Mouse (Mus musculus) MEL (cell line): ENCODE measurements at regions not wholly inside any gene's neighbourhood (a gene's known extent, or its start where the extent isn't known, plus 50 kb on each side); places are given as distances from the start of the nearest gene placed in this dataset.

Source experiments
- CTCF ChIP-seq, 3 experiments: IDR thresholded peaks in 2 of 3; conservative IDR thresholded peaks in 1 of 3; 2 replicates each; pipeline ENCODE4 v1.5.1; 2011 to 2012; ENCODE audit warnings: low read length in 3 of 3, low read depth in 2 of 3, mild to moderate bottlenecking in 2 of 3, improper control_type of control experiment in 1 of 3, inconsistent platforms in 1 of 3, mixed read lengths in 1 of 3, moderate library complexity in 1 of 3; ENCODE audit not compliant: control insufficient read depth in 1 of 3, insufficient read depth in 1 of 3, poor library complexity in 1 of 3, severe bottlenecking in 1 of 3
- POLR2A ChIP-seq, 2 experiments: IDR thresholded peaks; 2 replicates each; pipeline ENCODE4 v1.6.1; 2011 to 2012; ENCODE audit warnings: low read length in 2 of 2, mild to moderate bottlenecking in 2 of 2, control low read depth in 1 of 2, improper control_type of control experiment in 1 of 2, low read depth in 1 of 2, moderate library complexity in 1 of 2; ENCODE audit not compliant: control insufficient read depth in 1 of 2, insufficient read depth in 1 of 2, poor library complexity in 1 of 2

GRCm38 (mm10) chr19:33022839-33023428 lies 265.6 kb downstream of the Pten start:
- no peak for TF ChIP-seq CTCF (IDR thresholded peaks at IDR 0.05 in 2 of 3, conservative IDR thresholded peaks at IDR 0.05 in 1 of 3; ENCODE audit: control insufficient read depth in 1 of 3, insufficient read depth in 1 of 3, low read depth in 2 of 3, low read length in 3 of 3, poor library complexity in 1 of 3, severe bottlenecking in 1 of 3)
- TF ChIP-seq POLR2A (IDR thresholded peaks at IDR 0.05; ENCODE audit: control insufficient read depth in 1 of 2, insufficient read depth in 1 of 2, low read depth in 1 of 2, low read length in 2 of 2, poor library complexity in 1 of 2) = no peak
